Mouse (Mus musculus) splenic B cell, adult 2 months (primary cell): Measurements from ENCODE around the gene Gm28308.
A peak's percentile ranks its signal among the peaks of the same experiment; 100 is the strongest.

ENCODE experiments used
- DNase-seq: peaks from one replicate; pipeline ENCODE4 v3.0.0-alpha.2; 2011; ENCODE audit warnings: low read depth, low spot score
- H3K27me3 ChIP-seq: 2 replicates; pipeline ENCODE4 v1.6.1; 2012; ENCODE audit warnings: mild to moderate bottlenecking, low read length, moderate library complexity, mixed read lengths; ENCODE audit not compliant: control insufficient read depth, poor library complexity, insufficient read depth, severe bottlenecking
- H3K36me3 ChIP-seq: 2 replicates; pipeline ENCODE4 v1.6.1; 2012; ENCODE audit warnings: mild to moderate bottlenecking, low read length, moderate library complexity, mixed read lengths; ENCODE audit not compliant: control insufficient read depth, poor library complexity, insufficient read depth, severe bottlenecking

Gm28308 gene

DNA sequence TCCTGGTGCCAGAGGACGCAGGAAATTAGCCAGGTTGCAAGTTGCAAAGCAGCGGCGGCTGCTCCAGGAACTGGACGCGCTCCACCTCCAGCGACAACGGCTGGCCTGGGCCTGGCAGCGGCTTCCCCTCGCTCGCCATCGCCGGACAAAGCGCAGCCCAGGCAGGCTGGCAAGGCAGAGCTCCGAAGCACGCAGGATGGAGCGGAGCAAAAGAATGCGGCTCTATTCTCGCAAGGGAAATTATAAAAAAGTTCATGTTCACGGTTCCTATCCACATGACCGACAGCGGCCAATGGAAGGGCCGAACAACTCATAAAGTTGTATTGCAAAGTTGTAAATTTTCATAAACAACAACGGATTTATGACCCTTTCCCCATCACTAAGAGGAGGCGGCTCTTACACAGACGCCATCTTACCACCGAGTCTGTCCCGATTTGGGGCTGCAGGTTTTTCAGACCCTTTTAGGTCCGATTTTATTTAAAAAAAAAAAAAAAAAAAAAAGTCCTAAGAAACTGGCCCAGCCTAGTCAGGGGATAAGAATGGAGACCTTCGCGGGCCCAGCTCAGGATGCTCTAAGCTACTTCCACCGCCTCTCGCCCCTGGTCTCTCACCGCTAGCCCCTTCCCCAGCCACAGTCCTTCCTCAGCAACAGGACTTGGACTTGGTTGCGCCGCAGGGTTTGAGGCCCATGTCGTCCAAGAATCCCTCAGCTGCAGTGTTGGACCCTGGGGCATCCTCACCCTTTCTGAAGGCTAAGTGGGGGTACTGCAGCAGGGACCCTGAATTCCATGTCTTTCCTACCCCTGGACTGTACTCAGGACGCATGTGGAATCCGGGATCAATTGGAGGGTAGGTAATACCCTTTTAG lies at the start of gene Gm28308, which contains the start of gene Hoxa3:
Gene Gm28308, minus strand, starts transcription at position 221 of the 868 bp plus-strand sequence.
Gene Hoxa3, minus strand, starts transcription at position 218 of the 868 bp plus-strand sequence.
- Histone ChIP-seq H3K27me3 (peaks cover 6% of the 10 kb centered on the region), H3K36me3 (no peaks in the 10 kb centered on the region)
- DNase-seq = no peak

DNA sequence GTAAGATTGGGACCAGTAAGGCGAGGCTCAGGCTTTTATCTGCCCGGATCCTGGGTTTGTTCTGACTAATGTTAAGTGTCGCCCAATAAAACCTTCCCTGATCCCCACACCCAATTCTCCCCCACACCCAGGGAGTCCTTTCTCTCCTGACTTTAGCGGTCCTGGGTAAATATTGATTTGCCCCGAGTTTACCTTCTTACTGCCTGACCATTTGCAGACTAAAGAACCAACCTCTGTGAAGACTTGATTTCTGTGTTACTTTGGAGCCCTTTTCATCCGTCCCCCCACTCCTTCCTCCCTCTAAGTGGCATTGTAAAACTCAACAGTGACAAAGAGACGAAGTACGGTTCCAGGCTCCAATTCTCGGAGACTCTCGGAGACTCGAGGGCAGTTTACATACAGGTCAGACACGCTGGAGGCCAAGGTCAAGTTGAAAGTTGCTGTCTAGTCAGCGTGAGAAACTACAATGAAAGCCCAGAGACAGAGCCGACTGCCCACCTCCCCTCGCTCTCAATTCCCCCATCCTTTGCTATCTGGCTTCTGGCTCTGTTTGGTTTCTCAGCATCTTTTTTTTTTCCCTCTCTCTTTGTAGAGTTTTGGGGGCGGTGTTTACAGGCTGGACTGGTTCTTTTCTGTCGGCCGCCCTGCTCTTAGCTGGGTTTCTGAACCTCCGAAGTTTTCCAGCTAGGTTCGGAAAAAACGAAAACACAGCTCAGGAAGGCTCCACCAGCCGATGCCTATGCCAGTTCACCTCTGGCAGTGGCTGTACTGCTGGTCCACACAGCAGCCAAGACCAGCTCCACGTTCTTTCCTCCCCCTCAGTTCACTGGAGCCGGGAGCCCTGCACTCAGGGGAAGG lies 49.6 kb upstream of the Gm28308 start:
- DNase-seq = no peak
- Histone ChIP-seq H3K36me3 (no peaks in the 10 kb centered on the region), H3K27me3 (peaks cover 10% of the 10 kb centered on the region)

DNA sequence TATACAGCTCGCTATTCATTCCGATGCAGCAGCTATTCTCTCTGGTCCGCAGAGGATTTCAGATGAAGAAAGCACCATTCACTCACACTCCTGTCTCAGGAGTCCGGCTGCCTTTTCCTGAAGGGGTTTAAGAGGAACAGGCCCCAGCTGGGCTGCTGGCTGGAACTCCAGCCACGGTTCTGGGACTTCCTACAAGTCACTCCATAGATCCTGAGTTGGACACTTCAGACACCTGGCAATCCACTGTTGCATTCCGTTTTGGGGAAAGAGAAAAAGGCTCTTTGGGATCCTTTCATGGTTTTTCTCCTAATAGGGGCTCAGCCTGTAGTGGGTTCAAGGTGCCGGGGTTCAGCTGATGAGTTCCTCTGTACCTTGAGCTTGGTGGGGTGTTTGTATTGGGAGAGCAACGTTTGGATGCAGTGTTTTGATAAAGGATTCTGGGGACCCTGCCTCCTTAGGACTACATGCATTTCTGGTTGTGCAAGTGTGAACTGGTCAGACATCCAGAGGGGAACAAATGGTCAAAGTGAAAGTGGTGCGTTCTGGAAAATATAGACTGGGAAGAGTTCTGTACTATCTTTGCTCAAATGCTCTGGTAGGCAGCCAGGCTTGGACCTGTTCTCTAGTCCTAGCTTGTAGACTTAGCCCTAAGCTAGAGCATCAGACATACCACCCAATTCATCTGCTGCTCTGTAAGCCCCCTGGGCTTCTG lies 48.8 kb upstream of the Gm28308 start:
- Histone ChIP-seq H3K27me3 (peaks cover 10% of the 10 kb centered on the region), H3K36me3 (no peaks in the 10 kb centered on the region)
- DNase-seq = no peak

DNA sequence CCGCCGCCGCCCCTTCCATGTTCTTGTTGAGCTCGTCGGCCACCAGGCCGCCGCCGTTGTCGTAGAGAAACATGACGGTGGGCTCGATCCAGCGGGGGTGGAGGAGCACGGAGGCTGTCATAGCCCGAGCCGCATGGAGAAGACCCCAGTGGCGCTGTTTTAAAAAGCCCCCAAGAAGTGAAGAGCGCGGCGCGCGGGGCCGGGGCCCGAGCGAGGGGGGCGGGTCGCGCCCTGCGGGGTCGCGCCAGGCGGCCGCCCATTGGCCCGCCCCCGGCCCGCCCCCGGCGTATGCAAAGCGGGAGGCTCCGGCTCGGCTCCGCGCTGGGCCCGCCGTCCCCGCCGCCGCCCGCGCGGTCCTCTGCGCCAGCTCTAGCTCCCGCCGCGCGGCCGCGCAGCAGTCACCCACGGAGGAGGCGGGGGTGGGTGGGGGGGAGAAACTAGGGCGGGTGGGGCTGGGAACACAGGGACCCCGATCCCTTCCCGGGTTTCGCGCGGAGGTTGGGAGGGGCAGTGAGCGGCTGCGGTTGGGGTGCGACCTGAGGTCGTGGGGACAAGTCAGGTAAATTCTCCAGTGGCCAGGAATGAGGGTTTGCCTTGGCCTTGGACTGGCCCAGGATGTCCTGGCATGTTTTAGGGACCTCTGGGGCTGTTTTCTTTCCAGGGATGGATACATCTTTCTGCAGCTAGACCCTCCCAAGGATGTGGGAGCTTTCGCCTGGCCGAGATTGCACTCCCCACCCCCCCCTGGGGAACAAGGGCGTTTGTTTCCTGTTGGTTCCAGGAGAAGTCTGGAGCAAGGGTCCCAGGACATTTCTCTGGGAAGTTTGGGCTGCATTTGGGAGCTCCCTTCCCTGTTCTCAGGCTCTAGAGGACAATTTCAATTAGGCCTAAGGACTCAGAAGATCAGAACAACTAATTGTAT lies 47.8 kb upstream of the Gm28308 start, which contains the start of gene Hoxa13:
Gene Hoxa13, minus strand, starts transcription at position 227 of the 922 bp plus-strand sequence.
- Histone ChIP-seq H3K27me3 (peaks cover 10% of the 10 kb centered on the region), H3K36me3 (no peaks in the 10 kb centered on the region)
- DNase-seq = no peak

DNA sequence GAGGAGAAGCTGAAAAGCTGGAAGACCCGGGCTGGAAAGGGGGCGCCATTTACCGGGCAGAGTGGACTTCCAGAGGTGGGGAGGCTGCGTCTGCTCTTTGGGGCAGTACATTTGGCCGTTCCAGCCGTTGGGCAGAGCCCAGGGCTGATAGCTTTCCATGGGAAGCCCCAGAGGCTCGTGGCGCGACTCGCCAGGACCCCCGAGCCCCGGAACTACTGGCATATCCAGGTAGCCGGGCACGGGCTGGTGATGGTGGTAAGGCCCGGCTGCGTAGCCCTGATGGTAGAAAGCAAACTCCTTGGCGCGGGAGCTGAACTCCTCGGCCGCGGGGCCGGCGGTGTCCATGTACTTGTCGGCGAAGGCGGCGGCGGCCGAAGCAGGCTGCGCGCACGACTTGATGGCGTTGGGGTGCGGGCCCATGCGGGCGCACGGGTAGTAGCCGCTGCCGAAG lies 46.7 kb upstream of the Gm28308 start:
- Histone ChIP-seq H3K36me3 (no peaks in the 10 kb centered on the region), H3K27me3 (peaks cover 8% of the 10 kb centered on the region)
- no peak for DNase-seq

GRCm38 (mm10) chr6:52259081-52259790 lies 46.1 kb upstream of the Gm28308 start:
- Histone ChIP-seq H3K36me3 (no peaks in the 10 kb centered on the region), H3K27me3 (peaks cover 9% of the 10 kb centered on the region)
- DNase-seq = no peak

GRCm38 (mm10) chr6:52256956-52257355 lies 43.8 kb upstream of the Gm28308 start:
- peak; percentile 92 for DNase-seq
- no peaks in the 10 kb centered on the region for H3K36me3 ChIP-seq
- peaks cover 20% of the 10 kb centered on the region for H3K27me3 ChIP-seq

DNA sequence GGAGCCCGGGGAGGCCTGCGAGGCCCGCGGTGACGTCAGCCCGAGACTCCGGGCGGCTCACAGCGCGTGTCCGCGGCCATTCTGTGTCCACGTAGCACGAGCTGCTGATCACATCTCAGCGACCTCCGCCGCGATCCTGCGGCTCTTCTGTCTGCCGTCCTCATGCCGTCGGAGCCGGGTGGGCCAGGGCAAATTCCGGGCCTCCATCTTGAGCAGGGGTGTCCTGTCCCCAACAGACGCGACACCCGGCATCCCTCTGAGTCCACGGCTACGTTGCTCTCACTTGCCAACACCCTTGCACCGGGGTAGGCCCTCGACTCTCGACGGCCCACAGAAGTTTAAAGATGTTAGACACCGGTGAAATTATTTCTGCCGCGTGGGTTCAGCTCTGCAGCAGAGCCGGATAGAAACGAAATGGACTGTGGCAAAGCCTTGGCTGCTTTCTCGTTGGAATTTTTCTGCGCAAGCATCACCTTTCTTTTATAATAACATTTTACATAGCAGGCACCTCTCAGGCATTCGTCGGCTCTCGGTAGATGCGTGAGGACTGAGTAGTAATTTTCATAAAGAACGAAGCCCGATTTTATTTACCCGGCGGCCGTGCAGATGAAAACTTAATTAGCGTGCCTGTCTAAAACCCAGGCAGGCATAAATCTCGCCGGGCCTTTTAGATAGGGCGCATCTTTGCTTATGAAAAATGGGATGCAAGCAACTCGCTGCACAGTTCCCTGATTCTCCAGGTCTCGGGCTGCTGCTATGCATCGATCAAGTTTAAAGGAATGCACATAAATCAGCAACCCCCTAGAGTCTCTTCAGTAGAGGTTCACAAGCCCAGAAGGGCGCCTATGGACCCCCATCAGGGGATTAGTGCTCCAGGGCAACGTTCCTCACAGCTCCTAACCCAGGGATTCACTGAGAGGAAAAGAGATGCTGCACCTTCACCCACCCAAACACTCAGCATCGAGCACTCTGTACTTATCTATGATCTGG lies 40.7 kb upstream of the Gm28308 start:
- H3K36me3 ChIP-seq = no peaks in the 10 kb centered on the region

DNA sequence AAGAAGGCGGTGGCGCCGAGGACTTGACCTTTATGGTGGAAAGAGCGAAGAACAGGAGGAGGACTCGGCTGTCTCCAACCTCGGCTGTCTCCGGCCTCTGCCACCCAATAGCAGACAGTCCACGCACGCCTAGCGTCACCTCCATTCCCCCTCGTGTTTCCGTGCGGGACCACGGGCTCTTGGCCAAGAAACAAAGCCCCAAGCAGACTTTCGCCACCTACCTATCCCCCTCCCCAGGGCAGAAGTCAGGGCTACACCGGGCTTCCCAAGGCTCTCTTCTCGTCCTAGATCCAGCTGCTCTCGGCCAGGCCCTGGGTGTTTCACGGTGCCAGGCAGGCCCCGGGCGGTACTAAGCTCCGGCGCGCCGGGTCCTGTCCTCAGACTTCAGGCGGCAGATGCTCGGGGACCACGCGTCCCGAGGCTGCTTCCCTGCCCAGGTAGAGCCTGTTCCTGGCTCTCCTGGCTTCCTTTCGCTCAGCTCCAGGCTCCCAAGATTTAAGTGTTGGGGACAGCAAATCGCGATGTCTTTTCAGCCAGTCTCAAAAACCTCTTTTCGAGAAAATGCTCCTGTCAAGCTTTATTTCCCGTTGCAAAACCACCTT lies 39.7 kb upstream of the Gm28308 start:
- Histone ChIP-seq H3K27me3 (peaks cover 14% of the 10 kb centered on the region), H3K36me3 (no peaks in the 10 kb centered on the region)
- DNase-seq = no peak

More for the DNA sequence above, 40.7 kb upstream of the Gm28308 start:
- H3K27me3 ChIP-seq = peaks cover 14% of the 10 kb centered on the region
- DNase-seq = no peak

DNA sequence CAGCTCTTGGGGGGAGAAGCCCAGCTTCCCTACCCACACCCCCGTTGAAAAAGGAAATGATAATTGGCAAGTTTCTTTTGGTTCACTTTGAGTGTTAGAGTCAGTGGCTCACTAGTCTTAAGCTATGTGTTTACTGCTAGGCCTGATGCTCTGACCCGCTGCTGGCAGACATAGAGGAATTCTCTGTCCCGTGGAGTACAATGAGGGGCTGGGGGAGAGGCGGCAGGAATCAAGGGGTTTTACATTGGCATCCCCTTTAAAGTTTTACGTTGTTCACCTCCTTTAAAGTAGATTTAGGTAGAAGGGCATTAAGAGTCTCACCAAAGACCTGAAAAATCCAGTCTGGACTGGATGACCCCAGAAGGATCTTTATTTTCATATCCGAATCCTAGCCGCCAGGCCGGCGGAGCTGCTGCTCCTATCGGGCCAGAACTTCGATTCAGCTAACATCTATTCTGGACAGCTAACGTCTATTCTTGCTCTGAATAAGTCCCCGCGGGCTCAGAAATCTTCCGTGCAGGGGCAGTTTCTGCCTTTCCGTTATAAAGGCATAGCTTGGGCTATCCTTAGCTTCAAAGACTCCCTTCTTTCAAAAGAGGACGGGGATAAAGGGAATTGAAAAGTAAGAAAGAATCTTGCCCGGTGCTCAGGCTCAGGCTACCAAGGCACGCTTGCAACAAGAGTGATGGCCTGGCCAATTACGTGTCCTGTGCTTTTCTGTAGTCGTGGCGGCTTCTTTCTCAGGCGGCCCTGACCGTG lies 39.1 kb upstream of the Gm28308 start:
- Histone ChIP-seq H3K36me3 (no peaks in the 10 kb centered on the region), H3K27me3 (peaks cover 14% of the 10 kb centered on the region)
- DNase-seq = no peak

DNA sequence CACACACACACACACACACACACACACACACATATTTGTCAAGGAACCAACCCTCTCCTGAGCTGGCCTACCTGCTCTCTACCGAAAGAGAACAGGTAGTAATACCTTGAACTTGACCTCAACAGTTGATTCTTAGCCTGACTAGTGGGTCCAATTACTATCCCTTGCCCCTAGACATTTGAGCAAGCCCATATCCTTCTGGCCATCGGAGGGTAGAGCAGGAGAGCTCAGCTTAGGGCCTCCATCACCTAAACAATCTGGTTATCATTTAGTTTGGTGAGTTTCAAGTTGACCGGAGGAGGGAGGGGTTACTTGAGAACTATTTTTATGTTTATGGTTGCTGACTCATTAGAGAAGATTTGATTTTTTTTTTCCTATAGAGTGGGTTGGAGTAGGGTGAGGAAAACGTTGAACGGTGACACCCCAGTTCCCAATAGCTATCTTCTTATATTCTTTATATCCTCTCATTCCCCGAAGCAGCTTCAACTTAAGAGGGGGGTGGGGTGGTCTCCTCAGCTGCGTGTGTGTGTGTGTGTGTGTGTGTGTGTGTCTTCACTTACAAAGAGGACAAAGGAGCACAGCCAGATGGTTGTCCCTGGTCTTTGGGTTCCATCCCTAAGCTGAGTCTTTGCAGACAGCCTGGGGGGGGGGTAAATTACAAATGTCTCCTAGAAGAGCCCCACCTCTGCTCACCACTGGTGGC lies 38.2 kb upstream of the Gm28308 start:
- DNase-seq = no peak
- H3K36me3 ChIP-seq = no peaks in the 10 kb centered on the region

More for the DNA sequence above, 38.2 kb upstream of the Gm28308 start:
- peaks cover 14% of the 10 kb centered on the region for H3K27me3 ChIP-seq
